Mouse (Mus musculus) MEL (cell line): ENCODE measurements at regions not wholly inside any gene's neighbourhood (a gene's known extent, or its start where the extent isn't known, plus 50 kb on each side); places are given as distances from the start of the nearest gene placed in this dataset.
"Not testable (repeated sequence)": the region's sequence is repeated elsewhere in the genome, so short reads cannot be mapped to it uniquely, and the experiment has no call there.

Experiments used
- DNase-seq: peaks from one replicate; pipeline ENCODE4 v3.0.0; 2011; ENCODE audit warnings: low read depth, low spot score
- H3K27ac ChIP-seq: 2 replicates; pipeline ENCODE4 v1.5.1; 2012; ENCODE audit warnings: low read depth, mild to moderate bottlenecking, control low read depth, low read length, moderate library complexity; ENCODE audit not compliant: control insufficient read depth
- H3K27me3 ChIP-seq, 2 experiments: fragments of 150-350 bp in 1 of 2; sonication (generic) in 1 of 2; 2 replicates each; pipeline ENCODE4 v1.6.1; 2012; ENCODE audit warnings: low read length in 2 of 2, mild to moderate bottlenecking in 2 of 2, improper control_type of control experiment in 1 of 2, moderate library complexity in 1 of 2; ENCODE audit not compliant: insufficient read depth in 2 of 2, control insufficient read depth in 1 of 2
- H3K36me3 ChIP-seq, 2 experiments: 2 replicates each; pipeline ENCODE4 v1.6.1; 2012 to 2014; ENCODE audit warnings: low read length in 2 of 2, improper control_type of control experiment in 1 of 2, inconsistent platforms in 1 of 2, mild to moderate bottlenecking in 1 of 2; ENCODE audit not compliant: insufficient read depth in 2 of 2, control insufficient read depth in 1 of 2
- H3K4me1 ChIP-seq, 2 experiments: fragments of 150-350 bp in 1 of 2; sonication (generic) in 1 of 2; 2 replicates each; pipeline ENCODE4 v1.6.1; 2012; ENCODE audit warnings: low read length in 2 of 2, improper control_type of control experiment in 1 of 2, mild to moderate bottlenecking in 1 of 2; ENCODE audit not compliant: insufficient read depth in 2 of 2, control insufficient read depth in 1 of 2
- H3K4me3 ChIP-seq, 2 experiments: fragments of 150-350 bp in 1 of 2; sonication (generic) in 1 of 2; 2 replicates each; pipeline ENCODE4 v1.5.1; 2012; ENCODE audit warnings: low read depth in 2 of 2, low read length in 2 of 2, mild to moderate bottlenecking in 2 of 2, moderate library complexity in 2 of 2, control low read depth in 1 of 2, improper control_type of control experiment in 1 of 2; ENCODE audit not compliant: control insufficient read depth in 1 of 2, insufficient read depth in 1 of 2
- H3K79me2 ChIP-seq: 2 replicates; pipeline ENCODE4 v1.6.1; 2012; ENCODE audit warnings: mild to moderate bottlenecking, low read length, moderate library complexity; ENCODE audit not compliant: control insufficient read depth, poor library complexity, insufficient read depth
- H3K9ac ChIP-seq: 2 replicates; pipeline ENCODE4 v1.6.1; 2012; ENCODE audit warnings: low read depth, mild to moderate bottlenecking, control low read depth, low read length, moderate library complexity; ENCODE audit not compliant: control insufficient read depth, poor library complexity, severe bottlenecking
- H3K9me3 ChIP-seq: fragments of 150-350 bp; sonication (generic); replicated peaks from 2 replicates; pipeline ENCODE4 v1.6.1; 2012; ENCODE audit warnings: mild to moderate bottlenecking, low read length, improper control_type of control experiment, moderate library complexity; ENCODE audit not compliant: insufficient read depth
- CHD1 ChIP-seq: IDR thresholded peaks from 2 replicates; pipeline ENCODE4 v1.6.1; 2012; ENCODE audit warnings: low read depth, mild to moderate bottlenecking, inconsistent platforms, low read length, improper control_type of control experiment
- CHD2 ChIP-seq: IDR thresholded peaks from 2 replicates; pipeline ENCODE4 v1.6.1; 2011; ENCODE audit warnings: low read length, improper control_type of control experiment
- CTCF ChIP-seq, 3 experiments: IDR thresholded peaks in 2 of 3; conservative IDR thresholded peaks in 1 of 3; 2 replicates each; pipeline ENCODE4 v1.5.1; 2011 to 2012; ENCODE audit warnings: low read length in 3 of 3, low read depth in 2 of 3, mild to moderate bottlenecking in 2 of 3, improper control_type of control experiment in 1 of 3, inconsistent platforms in 1 of 3, mixed read lengths in 1 of 3, moderate library complexity in 1 of 3; ENCODE audit not compliant: control insufficient read depth in 1 of 3, insufficient read depth in 1 of 3, poor library complexity in 1 of 3, severe bottlenecking in 1 of 3
- ELF1 ChIP-seq: IDR thresholded peaks from 2 replicates; pipeline ENCODE4 v1.6.1; 2014; ENCODE audit warnings: low read depth, mild to moderate bottlenecking, inconsistent platforms, low read length, improper control_type of control experiment, moderate library complexity
- EP300 ChIP-seq, 2 experiments: IDR thresholded peaks; 2 replicates each; pipeline ENCODE4 v1.6.1; 2011; ENCODE audit warnings: improper control_type of control experiment in 2 of 2, low read length in 2 of 2, low read depth in 1 of 2, mild to moderate bottlenecking in 1 of 2
- ETS1 ChIP-seq: IDR thresholded peaks from 2 replicates; pipeline ENCODE4 v1.6.1; 2012; ENCODE audit warnings: low read depth, mild to moderate bottlenecking, inconsistent platforms, low read length, improper control_type of control experiment, moderate library complexity
- GATA1 ChIP-seq: IDR thresholded peaks from 2 replicates; pipeline ENCODE4 v1.6.1; 2011; ENCODE audit warnings: low read depth, low read length, improper control_type of control experiment
- JUND ChIP-seq: IDR thresholded peaks from 2 replicates; pipeline ENCODE4 v1.6.1; 2011; ENCODE audit warnings: low read depth, mild to moderate bottlenecking, improper control_type of control experiment, low read length
- KAT2A ChIP-seq: conservative IDR thresholded peaks from 2 replicates; pipeline ENCODE4 v1.6.1; 2012; ENCODE audit warnings: low read depth, low read length, improper control_type of control experiment, inconsistent platforms
- MAZ ChIP-seq: IDR thresholded peaks from 2 replicates; pipeline ENCODE4 v1.6.1; 2012; ENCODE audit warnings: low read depth, mild to moderate bottlenecking, inconsistent platforms, low read length, improper control_type of control experiment
- MEF2A ChIP-seq: IDR thresholded peaks from 2 replicates; pipeline ENCODE4 v1.6.1; 2014; ENCODE audit warnings: low read depth, mild to moderate bottlenecking, inconsistent platforms, low read length, improper control_type of control experiment; ENCODE audit not compliant: poor library complexity, insufficient replicate concordance, severe bottlenecking; ENCODE audit errors: extremely low read depth
- MXI1 ChIP-seq: IDR thresholded peaks from 2 replicates; pipeline ENCODE4 v1.6.1; 2011; ENCODE audit warnings: mild to moderate bottlenecking, low read depth, low read length, improper control_type of control experiment
- MYB ChIP-seq: IDR thresholded peaks from 2 replicates; pipeline ENCODE4 v1.6.1; 2011; ENCODE audit warnings: mild to moderate bottlenecking, low read depth, low read length, improper control_type of control experiment
- POLR2A ChIP-seq, 2 experiments: IDR thresholded peaks; 2 replicates each; pipeline ENCODE4 v1.6.1; 2011 to 2012; ENCODE audit warnings: low read length in 2 of 2, mild to moderate bottlenecking in 2 of 2, control low read depth in 1 of 2, improper control_type of control experiment in 1 of 2, low read depth in 1 of 2, moderate library complexity in 1 of 2; ENCODE audit not compliant: control insufficient read depth in 1 of 2, insufficient read depth in 1 of 2, poor library complexity in 1 of 2
- POLR2AphosphoS5 ChIP-seq: IDR thresholded peaks from 2 replicates; pipeline ENCODE4 v1.6.1; 2012; ENCODE audit warnings: low read depth, borderline replicate concordance, mild to moderate bottlenecking, inconsistent platforms, low read length, moderate library complexity, mixed read lengths
- RAD21 ChIP-seq: IDR thresholded peaks from 2 replicates; pipeline ENCODE4 v1.6.1; 2011; ENCODE audit warnings: mild to moderate bottlenecking, low read depth, low read length, improper control_type of control experiment
- RCOR1 ChIP-seq: IDR thresholded peaks from 2 replicates; pipeline ENCODE4 v1.6.1; 2012; ENCODE audit warnings: low read depth, mild to moderate bottlenecking, inconsistent platforms, low read length, improper control_type of control experiment
- SIN3A ChIP-seq: IDR thresholded peaks from 2 replicates; pipeline ENCODE4 v1.6.1; 2012; ENCODE audit warnings: low read length, improper control_type of control experiment, inconsistent platforms
- SMC3 ChIP-seq: IDR thresholded peaks from 2 replicates; pipeline ENCODE4 v1.6.1; 2011; ENCODE audit warnings: low read depth, low read length, improper control_type of control experiment
- TCF12 ChIP-seq: IDR thresholded peaks from 2 replicates; pipeline ENCODE4 v1.6.1; 2014; ENCODE audit warnings: low read depth, mild to moderate bottlenecking, inconsistent platforms, low read length, improper control_type of control experiment, moderate library complexity
- UBTF ChIP-seq: IDR thresholded peaks from 2 replicates; pipeline ENCODE4 v1.6.1; 2012; ENCODE audit warnings: low read depth, mild to moderate bottlenecking, inconsistent platforms, low read length, improper control_type of control experiment, moderate library complexity, borderline replicate concordance; ENCODE audit not compliant: insufficient read depth
- USF2 ChIP-seq, 2 experiments: IDR thresholded peaks; 2 replicates each; pipeline ENCODE4 v1.6.1; 2011 to 2012; ENCODE audit warnings: improper control_type of control experiment in 2 of 2, low read length in 2 of 2, borderline replicate concordance in 1 of 2, inconsistent platforms in 1 of 2, low read depth in 1 of 2, mild to moderate bottlenecking in 1 of 2; ENCODE audit not compliant: insufficient read depth in 1 of 2
- ZC3H11A ChIP-seq: IDR thresholded peaks from 2 replicates; pipeline ENCODE4 v1.6.1; 2012; ENCODE audit warnings: low read depth, mild to moderate bottlenecking, inconsistent platforms, low read length, improper control_type of control experiment
- ZMIZ1 ChIP-seq: IDR thresholded peaks from 2 replicates; pipeline ENCODE4 v1.6.1; 2012; ENCODE audit warnings: low read depth, mild to moderate bottlenecking, inconsistent platforms, low read length, improper control_type of control experiment, moderate library complexity
- ZNF384 ChIP-seq: IDR thresholded peaks from 2 replicates; pipeline ENCODE4 v1.6.1; 2012; ENCODE audit warnings: low read depth, mild to moderate bottlenecking, inconsistent platforms, low read length, improper control_type of control experiment

GRCm38 (mm10) chr6:123930951-123931350 lies 77.7 kb upstream of the Vmn2r25 start:
- not testable (repeated sequence) for H3K27me3 ChIP-seq, H3K4me1 ChIP-seq, H3K9me3 ChIP-seq, H3K27ac ChIP-seq, H3K9ac ChIP-seq, H3K79me2 ChIP-seq, H3K36me3 ChIP-seq, H3K4me3 ChIP-seq
- DNase-seq: peak; percentile 39
- TF ChIP-seq CTCF (IDR thresholded peaks at IDR 0.05 in 2 of 3, conservative IDR thresholded peaks at IDR 0.05 in 1 of 3; ENCODE audit: control insufficient read depth in 1 of 3, insufficient read depth in 1 of 3, low read depth in 2 of 3, low read length in 3 of 3, poor library complexity in 1 of 3, severe bottlenecking in 1 of 3) (peak in 2 of 3 experiments; percentile 27 to 51; a peak in 4 of 6 replicates), ZC3H11A (peak; percentile 29; the same call in 1 of the 2 replicates), SMC3 (peak; percentile 57), RAD21 (peak; percentile 24)

- Histone ChIP-seq H3K9me3 (no peaks in the 10 kb centered on the region), H3K79me2 (no peaks in the 10 kb centered on the region), H3K4me1 (no peaks in the 10 kb centered on the region), H3K27ac (no peak overlapping the region), H3K27me3 (no peaks in the 10 kb centered on the region), H3K36me3 (no peaks in the 10 kb centered on the region), H3K4me3 (no peak overlapping the region), H3K9ac (no peak overlapping the region)
- no peak for TF ChIP-seq GATA1
- TF ChIP-seq MXI1: no peak
- TF ChIP-seq UBTF: no peak
- no peak for TF ChIP-seq POLR2AphosphoS5
- no peak for DNase-seq
Observed at GRCm38 (mm10) chr6:123937930-123938329, 84.7 kb upstream of the Vmn2r25 start.

GRCm38 (mm10) chr6:123961321-123961720 lies 63.0 kb upstream of the Vmn2r26 start:
- Histone ChIP-seq H3K9me3 (no peaks in the 10 kb centered on the region), H3K36me3 (peaks cover 0 to 6% of the 10 kb centered on the region in 2 experiments; a peak in 2 of 4 replicates), H3K79me2 (no peaks in the 10 kb centered on the region), H3K27ac (no peak overlapping the region), H3K9ac (no peak overlapping the region), H3K27me3 (no peaks in the 10 kb centered on the region), H3K4me3 (no peak overlapping the region; a peak in 1 of 4 replicates), H3K4me1 (peaks cover 2 to 19% of the 10 kb centered on the region in 2 experiments; a peak in 3 of 4 replicates)
- peak; percentile 73 for DNase-seq
- TF ChIP-seq UBTF (no peak), CHD1 (no peak), ELF1 (no peak), TCF12 (peak; percentile 49), MYB (peak; percentile 42; the same call in 1 of the 2 replicates), ZNF384 (no peak), MAZ (no peak), KAT2A (no peak), CTCF (IDR thresholded peaks at IDR 0.05 in 2 of 3, conservative IDR thresholded peaks at IDR 0.05 in 1 of 3; ENCODE audit: control insufficient read depth in 1 of 3, insufficient read depth in 1 of 3, low read depth in 2 of 3, low read length in 3 of 3, poor library complexity in 1 of 3, severe bottlenecking in 1 of 3) (no peak), USF2 (IDR thresholded peaks at IDR 0.05; ENCODE audit: borderline replicate concordance in 1 of 2, insufficient read depth in 1 of 2, low read depth in 1 of 2, low read length in 2 of 2) (no peak), POLR2A (IDR thresholded peaks at IDR 0.05; ENCODE audit: control insufficient read depth in 1 of 2, insufficient read depth in 1 of 2, low read depth in 1 of 2, low read length in 2 of 2, poor library complexity in 1 of 2) (no peak), SMC3 (no peak), MEF2A (peak; percentile 45; the same call in 1 of the 2 replicates), GATA1 (peak; percentile 35; the same call in 1 of the 2 replicates), ZMIZ1 (no peak), CHD2 (no peak), JUND (no peak), ETS1 (peak; percentile 87), EP300 (IDR thresholded peaks at IDR 0.05; ENCODE audit: low read depth in 1 of 2, low read length in 2 of 2) (peak; percentile 76 to 88), RCOR1 (peak; percentile 62; the same call in 1 of the 2 replicates), SIN3A (peak; percentile 70)
